Mouse (Mus musculus) lung, adult 2 months (tissue): Measurements from ENCODE around the gene Ranbp9.

Source experiments
- CTCF ChIP-seq: fragments of 200-500 bp; IDR thresholded peaks from 2 replicates; pipeline ENCODE4 v1.5.1; 2011; ENCODE audit warnings: mild to moderate bottlenecking, low read length, control low read depth; ENCODE audit not compliant: insufficient read depth
- POLR2A ChIP-seq: fragments of 200-500 bp; IDR thresholded peaks from 2 replicates; pipeline ENCODE4 v1.6.1; 2011; ENCODE audit warnings: low read depth, mild to moderate bottlenecking, control low read depth, low read length, borderline replicate concordance; ENCODE audit errors: extremely low read depth

DNA sequence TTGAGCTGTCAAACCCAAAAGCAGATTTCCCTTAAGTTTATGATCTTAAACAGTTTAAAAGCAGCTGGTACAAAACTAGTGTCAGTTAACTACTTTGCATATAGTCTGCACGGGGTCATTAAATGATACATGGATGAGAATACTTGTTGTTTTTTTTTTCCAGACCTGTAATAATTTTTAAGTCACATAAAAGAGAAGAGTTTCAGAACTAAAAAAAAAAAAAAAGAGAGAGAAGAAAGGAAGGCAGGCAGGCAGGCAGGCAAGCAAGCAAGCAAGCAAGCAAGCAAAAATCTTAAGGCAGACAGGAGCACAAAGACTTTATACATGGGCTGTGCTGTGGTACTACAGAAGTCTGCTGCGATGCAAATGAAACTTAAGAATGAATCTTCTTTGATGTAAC lies 47.7 kb downstream of the Ranbp9 start:
- TF ChIP-seq CTCF = no peak
- no peak for TF ChIP-seq POLR2A
